Mouse (Mus musculus) myocyte (in vitro differentiated cells): Measurements from ENCODE around the gene Gatad1.

Experiments used
- CEBPB ChIP-seq: IDR thresholded peaks from 2 replicates; pipeline ENCODE4 v1.6.1; 2011; ENCODE audit warnings: mild to moderate bottlenecking, moderate library complexity; ENCODE audit not compliant: poor library complexity, insufficient read depth, severe bottlenecking
- E2F4 ChIP-seq: IDR thresholded peaks from one replicate; pipeline ENCODE4 v1.6.1; 2011; ENCODE audit warnings: mild to moderate bottlenecking, control low read depth, moderate library complexity; ENCODE audit not compliant: insufficient read depth
- USF1 ChIP-seq: IDR thresholded peaks from one replicate; pipeline ENCODE4 v1.6.1; 2011; ENCODE audit warnings: low read depth, mild to moderate bottlenecking, control low read depth, moderate library complexity

DNA sequence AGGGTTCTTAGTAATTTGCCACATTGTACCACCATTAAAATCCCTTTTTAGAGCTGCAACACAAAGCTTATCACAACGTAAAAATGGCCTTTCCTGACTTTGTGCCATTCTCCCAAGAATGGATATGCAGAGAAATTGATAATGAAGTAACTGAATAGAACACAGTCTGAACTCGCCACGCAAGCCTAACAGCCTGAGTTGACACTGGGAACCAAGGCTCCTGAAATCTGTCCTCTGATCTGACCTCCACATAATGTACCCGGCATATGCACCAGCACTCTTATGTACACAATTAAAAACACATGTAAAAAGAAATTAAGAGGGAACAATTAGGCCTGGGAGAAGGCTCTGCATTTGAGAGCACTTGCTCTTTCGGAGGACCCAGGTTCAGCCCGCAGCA lies 11.7 kb downstream of the Gatad1 start:
- TF ChIP-seq E2F4 (no peak), CEBPB (no peak), USF1 (no peak)
